Mouse (Mus musculus) adrenal gland, postnatal 25 days (tissue): ENCODE data around the gene Ccdc97. TPM values are rescaled to one million over a fixed set of nuclear protein-coding genes. Genes with fewer than 3 reads are reported as not detected.

Experiments used
- DNase-seq: peaks from one replicate; pipeline ENCODE4 v3.0.0; 2021; ENCODE audit warnings: mixed read lengths
- total RNA-seq: library from RNA; stranded (reverse); gene quantifications from 2 replicates; pipeline ENCODE4 v1.2.3, GENCODE M21; 2021

The Ccdc97 gene
- total RNA-seq, 1 experiment from 2014 or later = 61.9 TPM

DNA sequence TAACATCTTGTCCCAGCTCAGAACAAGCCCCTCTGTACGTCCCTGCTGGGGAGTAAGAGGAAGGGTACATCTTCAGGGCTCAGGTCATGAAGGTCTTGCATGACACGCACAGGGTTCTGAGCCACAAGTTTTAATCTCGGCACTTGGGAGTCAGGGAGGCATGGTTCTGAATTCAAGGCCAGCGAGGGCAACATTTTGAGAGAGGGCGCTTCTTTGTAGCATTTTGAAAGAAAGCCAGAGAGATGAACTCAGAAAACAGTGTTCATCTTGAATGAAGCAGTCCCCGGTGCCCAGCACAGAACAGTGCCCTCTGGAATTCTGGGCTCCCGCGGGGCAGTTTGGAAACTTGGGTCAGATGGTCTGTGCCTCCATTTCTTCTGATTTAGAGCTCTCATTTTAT lies 52.5 kb downstream of the Ccdc97 start:
- no peak for DNase-seq

Other genes with a start within 250 kb of the Ccdc97 start
- 19.9 and 22.7 TPM in 2 replicates for gene Ceacam1, start 241.5 kb downstream of the Ccdc97 start, total RNA-seq
- gene Ceacam2, start 179.2 kb downstream of the Ccdc97 start, total RNA-seq = 2.3 and 2.7 TPM in 2 replicates
- gene Erich4, start 103.2 kb downstream of the Ccdc97 start, total RNA-seq = not detected in 2 replicates
- gene Dmac2, start 99.7 kb downstream of the Ccdc97 start, total RNA-seq = 29.1 and 33.1 TPM in 2 replicates
- 0.90 and 2.8 TPM in 2 replicates for gene B3gnt8, start 92.4 kb downstream of the Ccdc97 start, total RNA-seq
- gene Bckdha, start 60.1 kb downstream of the Ccdc97 start, total RNA-seq = 180 and 185 TPM in 2 replicates
- gene Exosc5, start 59.9 kb downstream of the Ccdc97 start, total RNA-seq = 47.6 and 59.4 TPM in 2 replicates
- gene Tmem91, start 43.9 kb downstream of the Ccdc97 start, total RNA-seq = 2.0 TPM in 1 of 2 replicates, not detected in the other
- gene B9d2, start 38.3 kb downstream of the Ccdc97 start, total RNA-seq = 12.7 and 20.3 TPM in 2 replicates
- 37.0 and 43.7 TPM in 2 replicates for gene Tgfb1, start 32.1 kb downstream of the Ccdc97 start, total RNA-seq
- gene Hnrnpul1, start 35.7 kb upstream of the Ccdc97 start, total RNA-seq = 116 and 128 TPM in 2 replicates
- gene Axl, start 69.6 kb upstream of the Ccdc97 start, total RNA-seq = 27.4 and 32.1 TPM in 2 replicates
- 2.5 and 2.9 TPM in 2 replicates for gene Cyp2s1, start 97.8 kb upstream of the Ccdc97 start, total RNA-seq
- 4.3 and 8.9 TPM in 2 replicates for gene Cyp2b10, start 178.5 kb upstream of the Ccdc97 start, total RNA-seq